Mouse (Mus musculus) brain, embryonic 14.5 days (tissue): ENCODE results near the gene Crip3.

Experiments
- CTCF ChIP-seq: fragments of 200-500 bp; IDR thresholded peaks from 2 replicates; pipeline ENCODE4 v1.5.1; 2012; ENCODE audit warnings: inconsistent platforms, mild to moderate bottlenecking, moderate library complexity, borderline replicate concordance; ENCODE audit not compliant: insufficient read depth, insufficient read length; ENCODE audit errors: extremely low read depth
- POLR2A ChIP-seq: fragments of 200-500 bp; IDR thresholded peaks from 2 replicates; pipeline ENCODE4 v1.6.1; 2012; ENCODE audit warnings: mild to moderate bottlenecking, inconsistent platforms, borderline replicate concordance; ENCODE audit not compliant: poor library complexity, insufficient read depth, insufficient read length, severe bottlenecking; ENCODE audit errors: extremely low read depth

- TF ChIP-seq POLR2A, result no peak
- TF ChIP-seq CTCF, result no peak
Measured at GRCm38 (mm10) chr17:46428761-46429414, at the start of gene Crip3.
